Mouse (Mus musculus) c-Kit-positive CD71-positive TER-119-negative erythroid progenitor cells, embryonic 14.5 days (primary cell): ENCODE data around the gene Gal3st3.
A peak's percentile ranks its signal among the peaks of the same experiment; 100 is the strongest.

Source experiments
- DNase-seq: peaks from one replicate; pipeline ENCODE4 v3.0.0-alpha.2; 2013; ENCODE audit warnings: low read depth

Gal3st3 gene

DNA sequence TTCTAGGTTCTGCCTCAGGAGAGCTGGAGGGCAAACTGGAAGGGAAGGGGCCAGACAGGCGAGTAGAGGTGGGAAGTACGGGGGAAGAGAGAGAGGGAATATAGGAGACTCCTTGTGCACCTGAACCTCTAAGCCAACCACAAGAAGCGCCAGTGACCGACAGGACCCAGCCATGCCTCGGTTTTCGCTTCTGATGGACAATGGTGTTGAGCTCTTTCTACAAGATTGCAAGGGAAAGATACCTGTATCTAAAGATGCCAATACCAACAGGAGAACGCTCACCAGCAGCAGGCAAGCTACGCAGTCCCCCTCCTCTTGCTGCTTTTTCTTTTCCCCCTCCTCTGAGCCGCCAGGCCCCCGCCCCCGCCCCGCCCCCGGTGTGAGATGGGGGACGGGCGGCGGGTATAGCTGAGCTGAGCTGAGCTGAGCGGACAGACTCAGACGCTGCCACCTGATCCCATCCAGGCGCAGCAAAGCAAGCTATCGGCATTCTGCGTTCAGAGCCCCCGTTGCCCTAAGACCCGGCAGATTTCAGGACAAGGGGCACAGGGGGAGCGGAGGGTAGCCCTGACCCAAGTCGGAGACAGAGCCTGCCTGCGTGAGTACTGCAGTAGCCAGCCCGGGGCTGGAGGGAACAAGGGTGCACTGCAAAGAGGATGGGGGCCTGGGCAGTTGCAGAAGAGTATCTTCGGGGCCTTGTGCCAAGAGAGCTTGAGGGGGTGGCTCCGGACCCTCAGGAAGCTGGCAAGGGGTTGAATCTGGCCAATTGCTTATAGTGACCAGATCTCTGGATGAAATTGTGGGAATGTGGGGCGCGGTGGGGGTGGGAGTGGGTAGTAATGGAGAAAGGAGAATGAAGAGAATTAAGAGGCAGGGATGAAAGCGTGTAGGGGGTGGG is at the start of gene Gal3st3:
Gene Gal3st3, plus strand, starts transcription at position 429 of the 898 bp plus-strand sequence.
- no peak for DNase-seq

DNA sequence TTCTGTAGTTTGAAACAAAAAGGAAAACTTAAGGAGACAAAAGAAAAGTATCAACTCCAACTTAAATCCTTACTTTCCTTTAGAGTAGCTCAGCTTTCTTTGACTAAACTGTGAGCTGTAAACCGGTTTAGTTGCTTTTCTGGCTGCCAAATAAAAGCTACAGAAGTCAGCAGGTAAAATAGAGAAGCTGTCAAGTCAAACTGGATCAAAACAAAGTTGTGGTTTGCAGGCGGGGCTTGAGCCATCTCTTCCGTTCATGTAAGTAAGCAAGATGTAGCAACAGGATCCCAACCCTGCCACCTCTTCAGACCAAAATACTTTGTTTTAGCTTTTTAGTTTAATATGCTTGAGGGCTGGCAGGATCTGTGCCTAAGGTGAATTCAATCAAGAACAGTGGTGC is 41.0 kb upstream of the Gal3st3 start:
- no peak for DNase-seq

DNA sequence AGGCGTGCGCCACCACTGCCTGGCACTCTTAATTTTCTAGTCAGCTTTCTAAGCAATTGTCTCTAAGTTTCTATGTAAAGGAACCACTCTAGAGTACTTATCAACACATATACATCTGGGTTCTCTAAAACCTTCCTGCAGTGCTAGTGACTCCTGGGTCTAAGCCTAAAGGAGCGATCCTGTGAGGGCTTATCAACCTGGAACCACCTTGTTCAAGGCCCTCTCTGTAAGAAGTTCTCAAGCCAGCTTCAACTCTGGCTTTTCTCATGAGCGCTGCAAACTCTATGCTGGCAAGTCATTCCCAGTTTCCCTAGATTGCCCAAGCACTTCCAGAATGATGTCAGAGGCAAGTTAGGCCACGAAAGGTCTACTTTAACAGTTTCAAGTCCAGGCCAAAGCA is 31.1 kb upstream of the Gal3st3 start:
- DNase-seq: peak; percentile 82

DNA sequence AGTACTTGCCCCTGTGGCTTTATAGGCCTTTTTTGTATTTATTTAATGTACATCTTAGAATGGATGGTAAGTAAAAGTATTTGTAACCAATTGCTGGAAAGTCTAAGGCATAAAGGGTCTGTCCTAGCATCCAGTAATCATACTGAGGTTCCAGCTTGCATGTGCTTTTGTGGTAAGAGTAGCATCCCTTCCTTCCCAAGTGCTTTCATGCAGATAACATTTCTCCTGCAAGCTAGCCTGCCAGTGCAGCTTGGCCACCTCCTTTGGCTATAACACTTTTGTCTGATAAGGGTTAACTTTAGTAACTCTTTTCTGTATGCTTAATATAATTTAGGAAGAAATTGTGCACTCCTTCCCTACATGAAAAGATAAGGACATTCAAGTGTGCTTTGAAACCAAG is 30.1 kb upstream of the Gal3st3 start:
- DNase-seq: peak; percentile 62

DNA sequence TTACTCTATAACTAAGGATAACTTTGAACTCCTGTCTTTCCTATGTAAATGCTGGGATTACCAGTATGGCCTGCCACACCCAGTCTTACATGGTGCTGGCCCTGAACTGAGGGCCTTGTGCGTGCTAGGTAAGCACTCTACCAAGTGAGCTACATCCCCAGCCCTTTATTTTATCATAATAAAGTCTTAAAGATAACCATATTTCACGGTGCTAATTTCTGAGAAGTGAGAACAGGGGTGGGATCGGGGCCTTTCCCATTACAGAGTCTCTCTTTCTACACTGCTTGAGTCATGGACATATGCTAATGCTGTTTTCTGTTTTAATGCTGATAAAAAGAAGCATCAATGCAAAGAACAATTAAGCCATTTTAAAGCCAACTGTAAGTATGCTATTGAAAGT is 29.3 kb upstream of the Gal3st3 start:
- DNase-seq: peak; percentile 63

DNA sequence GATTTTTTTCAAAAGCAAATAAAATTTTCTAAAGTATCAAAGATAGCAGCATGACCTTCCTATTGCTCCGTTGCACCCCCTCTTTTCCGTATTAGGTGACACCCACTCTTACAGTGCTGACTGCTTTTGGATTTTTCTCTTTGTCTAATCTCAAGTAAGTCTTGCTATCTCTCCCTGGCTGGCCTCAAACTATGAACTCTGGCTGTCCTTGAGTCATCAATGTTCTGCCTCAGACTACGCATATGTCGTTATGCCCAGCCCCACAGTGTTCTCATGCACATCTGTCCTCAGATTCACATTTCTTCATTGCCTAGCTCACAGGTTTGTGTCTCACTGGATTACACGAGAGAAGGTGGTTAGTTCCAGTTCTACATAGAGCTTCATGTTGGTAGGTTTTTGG is 28.7 kb upstream of the Gal3st3 start:
- DNase-seq: peak; percentile 56

DNA sequence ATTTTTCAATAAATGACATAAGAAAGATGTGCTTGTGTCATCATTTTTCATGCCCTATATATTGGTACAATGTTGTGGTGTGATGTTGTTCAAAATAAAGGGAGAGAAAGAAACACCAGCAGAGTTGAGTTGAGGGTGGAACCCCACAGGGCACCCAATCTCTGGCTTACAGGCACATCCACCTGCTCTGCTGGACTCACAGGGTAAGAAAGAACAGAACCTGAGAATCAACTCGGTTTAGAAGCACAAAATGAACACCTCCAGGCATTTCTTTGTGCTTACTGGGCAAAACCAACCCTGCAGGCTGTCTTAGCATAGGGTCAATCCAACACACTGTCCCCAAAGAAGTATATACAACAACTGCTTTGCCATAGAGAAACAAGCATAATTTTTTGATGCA is 26.7 kb upstream of the Gal3st3 start:
- DNase-seq: no peak

DNA sequence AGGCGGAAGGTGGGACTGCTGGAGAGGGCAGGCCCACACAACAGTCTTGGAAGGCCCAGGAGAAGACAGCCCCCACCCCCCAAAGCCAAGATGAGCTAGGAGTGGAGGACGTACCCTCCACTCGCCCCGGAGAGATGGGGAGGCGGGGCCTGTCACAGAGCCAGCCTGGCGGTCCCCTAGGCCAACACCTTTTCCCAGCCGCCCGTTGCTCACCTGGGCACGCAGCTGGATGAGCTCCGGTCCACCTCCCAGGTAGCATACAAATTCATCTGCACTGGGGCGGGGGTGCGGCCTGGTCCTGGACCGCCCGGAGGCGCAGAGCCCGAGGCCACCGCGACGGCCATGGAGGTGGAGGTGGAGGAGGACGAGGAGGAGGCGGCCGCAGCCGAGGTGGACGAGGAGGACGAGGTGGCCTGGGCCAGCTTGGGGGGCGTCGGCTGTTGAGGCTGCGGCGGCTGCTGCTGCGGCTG is 25.8 kb upstream of the Gal3st3 start:
- no peak for DNase-seq

DNA sequence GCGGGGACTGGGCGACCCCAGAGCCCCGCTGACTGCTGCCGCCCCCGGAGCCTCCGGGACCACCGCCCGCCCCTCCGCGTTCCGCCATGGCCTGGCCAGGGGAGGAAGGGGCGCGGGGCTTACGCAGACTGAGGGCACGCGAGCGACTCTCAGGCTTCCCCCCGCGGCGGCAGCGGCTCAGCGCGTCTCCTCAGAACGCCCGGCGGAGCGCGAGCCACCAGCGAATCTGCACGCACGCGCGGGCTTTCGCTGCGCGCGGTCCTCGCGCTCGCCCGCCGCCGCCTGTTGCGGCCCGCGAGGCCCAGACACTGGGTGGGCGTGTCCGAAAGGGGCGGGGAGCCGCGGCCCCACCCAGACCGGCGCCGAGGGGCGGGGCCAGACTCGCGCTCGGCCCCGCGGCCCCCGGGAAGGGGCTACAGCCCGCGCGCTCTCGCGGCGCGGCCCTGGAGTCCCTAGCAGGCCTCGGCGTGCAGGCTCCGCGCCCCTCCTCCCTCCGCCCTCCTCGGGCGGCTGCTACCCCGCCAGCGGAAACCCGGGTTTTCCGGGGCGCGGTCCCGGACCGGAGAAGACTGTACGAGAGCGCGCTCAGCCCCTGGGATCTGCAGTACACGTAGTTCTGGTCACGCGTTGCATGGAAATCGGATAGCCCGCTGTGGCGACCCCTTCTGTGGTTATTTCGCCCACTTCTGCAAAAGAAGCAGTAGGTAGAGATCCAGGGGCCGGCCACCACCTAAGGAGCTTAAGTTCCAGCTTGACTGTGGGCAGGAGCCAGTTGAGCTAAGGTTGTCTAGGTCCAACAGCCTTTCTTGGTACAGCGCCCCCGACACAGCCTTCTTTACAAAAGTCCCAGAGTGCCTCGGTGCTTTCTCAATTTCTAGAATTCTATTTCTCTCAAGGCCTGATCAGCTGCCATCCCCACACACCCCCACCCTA is 25.1 kb upstream of the Gal3st3 start, which contains the start of gene Pacs1:
Gene Pacs1, minus strand, starts transcription at position 319 of the 933 bp plus-strand sequence.
- no peak for DNase-seq

DNA sequence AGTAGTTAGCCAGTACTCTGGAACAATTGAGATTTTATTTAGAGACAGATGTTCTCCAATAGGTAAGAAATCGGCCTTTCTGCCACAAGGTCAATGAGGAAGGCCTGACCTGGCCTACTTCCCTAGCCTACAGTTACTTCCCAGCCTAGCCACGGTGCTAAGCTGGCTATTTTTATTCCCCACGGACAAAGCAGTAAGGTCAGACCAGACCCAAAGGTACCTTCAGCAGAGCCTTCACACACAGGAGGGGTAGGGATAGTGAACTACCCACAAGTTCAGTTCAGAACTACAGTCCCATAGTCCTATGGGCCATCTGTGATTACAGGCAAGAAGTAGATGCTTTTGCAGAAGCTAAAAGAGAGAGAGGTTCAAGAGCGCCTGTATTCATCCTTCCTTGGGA is 24.2 kb upstream of the Gal3st3 start:
- no peak for DNase-seq

DNA sequence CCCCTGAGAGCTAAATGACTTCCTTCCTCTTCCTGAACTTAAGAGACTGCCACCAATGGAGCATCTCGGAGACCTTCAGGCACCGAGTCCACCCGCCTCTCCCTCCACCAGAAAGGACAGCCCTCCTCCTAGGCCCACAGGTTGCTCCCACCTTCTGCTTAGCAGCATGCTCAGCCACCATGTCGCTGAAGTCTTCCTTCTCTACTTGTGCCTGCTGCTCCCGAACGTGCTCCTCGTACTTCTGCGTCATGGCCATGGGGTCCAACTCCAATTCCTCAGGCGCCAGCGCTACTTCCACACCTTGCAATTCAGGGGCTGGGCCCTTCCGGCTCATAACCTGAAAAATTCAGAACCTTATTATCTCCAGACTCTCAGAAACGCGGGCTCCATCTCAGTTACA is 23.5 kb upstream of the Gal3st3 start:
- DNase-seq: no peak

DNA sequence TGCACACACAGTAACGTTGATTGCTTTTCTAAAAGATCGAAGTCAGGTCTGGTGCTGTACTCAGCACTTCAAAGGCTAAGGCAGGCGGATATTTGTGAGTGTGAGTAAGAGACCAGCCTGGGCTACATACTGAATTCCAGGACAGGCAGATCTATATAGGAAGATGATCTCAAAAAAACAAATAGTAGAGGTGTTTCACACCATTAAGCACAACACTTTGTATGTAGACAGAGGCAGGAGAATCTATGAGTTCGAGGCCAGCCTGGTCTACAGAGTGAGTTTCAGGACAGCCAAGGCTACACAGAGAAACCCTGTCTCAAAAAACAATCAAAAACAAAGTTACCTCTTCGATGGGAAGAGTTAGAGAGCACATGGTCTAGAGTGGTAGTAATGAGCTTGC is 22.4 kb upstream of the Gal3st3 start:
- DNase-seq: no peak

DNA sequence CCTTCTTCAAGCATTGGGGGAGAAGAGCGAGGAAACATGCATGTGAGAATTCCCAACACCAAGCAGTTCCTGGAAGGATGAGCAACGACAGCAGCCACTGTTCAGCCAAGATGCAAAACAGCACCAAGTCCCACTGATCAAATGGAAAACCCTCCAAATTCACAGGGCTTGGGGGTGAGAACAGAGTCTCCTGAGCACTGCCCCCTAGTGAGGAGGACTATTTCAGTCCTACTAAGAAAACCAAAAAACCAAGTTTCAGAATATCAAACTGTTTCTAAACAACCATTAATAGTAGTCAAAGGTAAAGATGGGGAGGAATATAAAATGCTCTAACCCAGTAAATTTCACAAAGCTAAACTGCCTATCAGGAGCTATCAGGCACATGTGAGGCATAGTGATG is 21.6 kb upstream of the Gal3st3 start:
- DNase-seq: no peak

DNA sequence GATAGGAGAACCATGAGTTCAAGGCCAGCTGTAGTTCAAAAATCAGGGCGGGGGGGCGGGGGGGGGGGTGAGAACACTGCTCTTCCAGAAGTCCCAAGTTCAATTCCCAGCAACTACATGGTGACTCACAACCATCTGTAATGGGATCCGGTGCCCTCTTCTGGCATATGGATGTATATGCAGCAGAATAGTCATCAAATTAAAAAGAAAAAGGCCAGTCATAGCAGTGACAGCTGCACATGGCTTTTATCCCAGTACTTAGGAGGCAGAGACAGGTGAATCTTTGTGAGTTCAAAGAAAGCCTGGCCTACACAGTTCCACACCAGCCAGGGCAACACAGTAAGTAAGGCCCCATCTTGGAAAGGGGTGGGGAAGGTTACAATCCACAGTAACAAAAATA is 21.0 kb upstream of the Gal3st3 start:
- DNase-seq: no peak

DNA sequence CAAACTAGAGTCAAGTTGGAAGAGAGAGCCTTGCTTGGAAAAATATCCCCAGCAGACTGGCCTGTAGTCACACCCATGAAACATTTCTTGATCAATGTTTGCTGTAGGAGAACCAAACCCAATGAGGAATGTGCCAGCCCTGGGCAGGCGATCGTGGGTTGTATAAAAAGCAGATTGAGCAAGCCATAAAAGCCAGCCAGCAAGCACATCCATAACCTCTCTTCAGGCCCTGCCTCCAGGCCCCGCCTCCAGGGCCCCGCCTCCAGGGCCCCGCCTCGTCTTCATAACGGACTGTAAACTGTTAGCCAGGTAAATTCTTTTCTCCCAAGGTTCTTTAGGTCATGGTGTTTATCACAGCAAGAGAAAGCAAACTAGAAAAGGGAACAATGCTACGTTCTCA is 19.8 kb upstream of the Gal3st3 start:
- DNase-seq: no peak

DNA sequence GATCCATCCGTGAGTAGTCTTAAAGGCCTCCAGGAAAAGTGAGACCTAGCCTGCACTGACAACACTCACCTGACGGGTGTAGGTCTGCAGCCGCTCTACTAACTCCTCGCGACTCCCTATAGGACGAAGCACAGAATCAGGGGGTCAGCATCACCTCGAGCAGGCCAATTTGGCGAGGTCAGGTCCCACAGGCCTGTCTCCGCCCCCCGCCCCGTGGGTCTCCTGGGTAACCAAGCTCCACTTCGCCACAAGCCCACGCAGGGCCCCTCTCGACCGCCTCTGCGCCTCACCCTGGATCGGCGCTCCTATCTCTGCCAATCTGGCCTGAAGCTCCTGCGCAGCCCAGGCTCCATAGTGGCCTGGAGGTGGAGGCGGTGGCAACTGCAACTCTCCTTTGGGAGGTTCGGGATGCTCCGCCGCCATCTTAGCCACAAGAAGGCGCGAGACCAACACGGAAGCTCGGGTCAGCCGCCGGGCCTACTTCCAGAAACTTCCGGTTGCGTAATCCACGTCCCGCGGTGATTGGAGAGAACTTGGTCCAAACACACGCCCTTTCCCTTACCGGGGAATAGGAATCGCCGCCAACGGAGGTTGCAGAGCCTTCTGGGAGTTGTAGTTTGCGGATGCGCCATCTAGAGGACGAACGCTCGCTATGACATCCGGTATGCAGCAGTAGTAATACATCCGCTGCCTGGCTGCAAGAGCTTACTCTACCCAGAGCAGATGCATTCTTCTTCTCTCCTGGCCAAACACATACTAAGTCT is 3.0 kb upstream of the Gal3st3 start, which contains the start of gene Sf3b2:
Gene Sf3b2, minus strand, starts transcription at position 484 of the 764 bp plus-strand sequence.
- peak; percentile 99 for DNase-seq

DNA sequence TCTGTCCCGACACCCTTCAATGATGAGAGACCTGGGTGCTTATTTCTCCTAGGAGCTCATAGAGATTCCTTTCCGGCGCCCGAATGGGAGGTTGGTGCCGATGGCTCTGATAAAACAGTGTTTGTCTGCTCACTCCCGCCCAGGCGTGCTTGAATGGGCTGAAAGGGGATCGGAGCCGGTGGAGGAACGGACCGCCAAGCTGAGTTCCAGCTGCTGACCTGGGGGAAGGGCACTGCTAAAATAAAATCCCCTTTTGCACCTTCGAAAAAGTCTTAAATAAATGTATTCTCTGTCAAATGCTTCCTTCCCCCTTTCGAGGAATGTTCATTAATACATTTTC is 2.4 kb upstream of the Gal3st3 start:
- DNase-seq: no peak

DNA sequence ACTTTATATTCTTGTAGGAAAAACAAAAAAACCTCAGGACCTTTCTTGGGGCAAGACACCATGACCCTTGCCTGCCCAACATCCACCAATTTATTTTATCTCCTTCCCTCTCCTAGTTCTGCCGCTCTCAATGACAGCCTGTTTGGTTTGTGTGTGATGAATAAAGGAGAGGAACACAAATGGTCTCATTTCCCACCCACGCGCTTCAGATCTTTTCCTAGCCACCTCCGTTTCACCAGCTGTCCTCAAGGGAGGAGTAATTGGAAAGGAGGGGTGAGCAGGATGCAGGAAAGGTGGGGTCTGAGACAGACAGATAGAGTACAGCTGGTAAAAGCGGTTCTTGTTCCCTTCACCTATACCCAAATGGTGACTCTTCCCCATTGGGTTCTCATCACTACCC is 1.5 kb upstream of the Gal3st3 start:
- DNase-seq: no peak

DNA sequence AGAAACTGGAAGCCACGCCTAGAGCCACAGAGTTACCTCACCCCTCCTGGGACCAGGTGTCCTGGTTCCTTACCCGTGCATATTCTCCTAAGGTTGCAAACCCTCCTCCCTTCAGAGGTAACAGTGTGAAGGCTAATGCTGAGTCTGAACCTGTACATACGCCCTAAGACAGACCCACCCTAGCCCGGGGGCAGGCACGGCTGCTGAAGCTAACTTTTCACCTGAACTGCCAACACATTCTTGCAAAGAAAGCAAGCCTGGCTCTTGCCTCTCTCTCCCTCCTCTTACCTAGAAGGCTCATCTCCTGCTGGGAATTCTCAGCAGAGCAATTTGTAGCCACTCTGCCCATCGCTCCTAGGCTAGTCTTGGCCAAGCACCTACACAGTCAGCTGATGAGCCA is 2.5 kb downstream of the Gal3st3 start:
- DNase-seq: no peak

DNA sequence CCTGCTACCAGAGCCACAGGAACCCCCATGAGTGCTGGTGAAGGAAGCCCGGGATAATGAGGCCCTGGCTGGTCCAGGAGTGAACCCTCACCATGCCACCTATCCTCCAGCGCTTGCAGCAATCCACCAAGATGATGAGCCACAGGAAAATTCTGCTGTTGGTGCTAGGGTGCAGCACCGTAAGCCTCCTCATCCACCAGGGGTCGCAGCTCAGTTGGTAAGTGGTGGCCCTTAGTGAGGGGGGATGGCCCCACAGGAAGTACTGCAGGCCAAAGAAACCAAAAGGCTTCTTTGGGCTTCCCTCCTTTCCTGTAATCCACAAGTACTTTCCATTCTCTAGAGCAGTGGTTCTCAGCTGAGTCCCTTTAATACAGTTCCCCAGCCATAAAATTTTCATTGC is 4.3 kb downstream of the Gal3st3 start:
- peak; percentile 35 for DNase-seq

DNA sequence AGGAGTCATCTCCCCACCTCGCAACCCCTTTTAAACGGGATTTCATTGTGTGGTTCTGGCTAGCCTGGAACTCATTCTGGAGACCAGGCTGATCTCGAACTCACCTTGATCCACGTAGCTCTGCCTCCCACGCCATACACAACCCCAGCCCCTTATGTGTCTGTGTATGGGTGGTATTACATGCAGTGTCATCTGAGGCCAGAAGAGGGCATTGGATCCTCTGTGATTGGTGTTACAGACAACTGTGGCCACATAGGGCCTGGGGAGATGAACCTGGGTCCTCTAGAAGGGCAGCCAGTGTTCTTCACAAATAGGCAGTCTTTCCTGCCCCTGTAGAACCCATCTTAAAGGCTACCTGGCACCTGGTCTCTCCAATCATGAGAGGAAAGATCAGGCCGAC is 8.1 kb downstream of the Gal3st3 start:
- no peak for DNase-seq
